Mouse (Mus musculus): ENCODE data around the gene Glyatl3.

DNA sequence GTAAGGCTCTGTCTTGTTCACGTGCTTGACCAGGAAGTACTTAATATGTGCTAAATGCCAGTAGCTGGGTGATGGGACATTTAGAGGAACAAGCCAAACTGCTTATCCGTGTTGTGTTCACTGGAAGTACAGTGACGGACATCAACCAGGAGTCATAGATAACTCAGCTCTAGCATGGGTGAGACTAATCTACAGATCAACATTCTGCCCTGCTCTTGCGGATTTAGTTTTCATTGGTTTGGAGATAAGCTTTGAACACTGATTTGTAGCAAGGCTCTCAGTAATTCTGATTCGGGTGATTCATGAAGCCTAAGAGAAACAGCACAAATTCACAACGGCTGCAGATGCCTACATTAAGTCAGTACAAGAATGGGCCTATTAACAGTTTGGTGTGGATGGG is 32.0 kb downstream of the Glyatl3 start:
- TF ChIP-seq CTCF (IDR thresholded peaks at IDR 0.05; ENCODE audit: borderline replicate concordance, extremely low read depth, insufficient read depth, insufficient read length) (no peak), POLR2A (IDR thresholded peaks at IDR 0.05; ENCODE audit: borderline replicate concordance, extremely low read depth, insufficient read depth, insufficient read length, poor library complexity, severe bottlenecking) (no peak)

Data from brain, embryonic 14.5 days (tissue).